Mouse (Mus musculus) stomach, postnatal 0 days (tissue): ENCODE data around the gene A630023A22Rik.

Experiments
- CTCF ChIP-seq: IDR thresholded peaks from 2 replicates; pipeline ENCODE4 v1.5.1; 2016; ENCODE audit warnings: antibody characterized with exemption, low read depth, mild to moderate bottlenecking, moderate library complexity
- EP300 ChIP-seq: optimal IDR thresholded peaks from 2 replicates; pipeline ENCODE3; 2016; ENCODE audit warnings: antibody characterized with exemption

DNA sequence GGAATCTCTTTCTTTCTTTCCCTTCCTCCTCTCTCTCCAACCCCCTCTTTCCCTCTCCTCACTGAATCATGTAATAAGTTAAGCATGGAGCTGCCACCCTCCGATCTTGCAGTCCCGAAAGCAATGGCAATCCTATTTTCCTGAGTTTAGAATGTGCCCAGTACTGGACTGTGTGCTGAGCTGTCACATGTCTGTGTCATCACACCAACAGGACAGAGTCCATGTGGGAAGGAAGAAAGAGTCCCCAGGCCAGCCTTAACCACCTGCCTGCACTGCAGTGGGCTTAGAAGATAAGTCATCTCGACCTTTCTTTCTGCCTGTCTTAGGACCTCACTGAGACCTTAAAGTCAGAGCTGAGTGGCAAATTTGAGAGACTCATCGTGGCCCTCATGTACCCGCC, 11.1 kb downstream of the A630023A22Rik start:
- TF ChIP-seq CTCF, result no peak
- no peak for TF ChIP-seq EP300
